Mouse (Mus musculus) gastrocnemius, adult 2 months (tissue): Measurements from ENCODE around the gene Krt16. TPM values are rescaled to one million over a fixed set of nuclear protein-coding genes. Genes with fewer than 3 reads are reported as not detected.
"Not testable (repeated sequence)": the region's sequence is repeated elsewhere in the genome, so short reads cannot be mapped to it uniquely, and the experiment has no call there.

Experiments used
- DNase-seq: peaks from one replicate; pipeline ENCODE4 v3.0.0; 2022
- H3K27ac ChIP-seq: fragments of 200-600 bp; 2 replicates; pipeline ENCODE4 v1.8.1; 2022; ENCODE audit warnings: mild to moderate bottlenecking
- H3K4me3 ChIP-seq: fragments of 200-600 bp; 2 replicates; pipeline ENCODE4 v1.8.1; 2022; ENCODE audit warnings: mild to moderate bottlenecking, moderate library complexity
- CTCF ChIP-seq: fragments of 200-600 bp; IDR thresholded peaks from 2 replicates; pipeline ENCODE4 v1.8.1; 2022; ENCODE audit warnings: antibody characterized with exemption, mild to moderate bottlenecking, moderate library complexity
- intact Hi-C: fragments of 180-260 bp; cut with DNase I; formaldehyde crosslinking; loops from one replicate; pipeline ENCODE4 v1.15.1; 2025
- total RNA-seq, 2 experiments: library from RNA; stranded (reverse); gene quantifications; 2 replicates each; pipeline ENCODE4 v1.2.3; 2021

Krt16 gene
- total RNA-seq, 2 experiments from 2014 or later = not detected

DNA sequence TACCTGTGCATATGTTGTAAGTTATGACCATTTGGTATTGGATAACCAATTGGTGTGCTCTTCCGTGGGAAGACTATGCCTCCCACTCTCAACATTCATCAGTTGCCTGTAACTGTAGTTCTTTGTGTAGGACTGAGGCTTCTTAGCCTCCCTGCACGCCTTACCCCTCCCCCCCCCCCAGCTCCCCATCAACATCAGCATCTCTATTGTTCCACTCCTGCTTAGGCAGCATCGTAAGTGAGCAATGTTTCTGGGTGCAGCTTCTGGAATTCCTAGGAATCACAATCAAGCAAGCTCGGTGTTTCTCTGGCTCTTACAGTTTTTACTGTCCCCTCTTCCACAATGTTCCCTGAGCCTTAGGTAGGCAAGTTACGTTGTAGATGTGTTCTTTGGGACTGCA is 26.8 kb upstream of the Krt16 start:
- H3K4me3 ChIP-seq = no peak overlapping the region
- no peak for TF ChIP-seq CTCF
- DNase-seq = no peak
- H3K27ac ChIP-seq = no peak overlapping the region
- intact Hi-C loops = no loop called here

DNA sequence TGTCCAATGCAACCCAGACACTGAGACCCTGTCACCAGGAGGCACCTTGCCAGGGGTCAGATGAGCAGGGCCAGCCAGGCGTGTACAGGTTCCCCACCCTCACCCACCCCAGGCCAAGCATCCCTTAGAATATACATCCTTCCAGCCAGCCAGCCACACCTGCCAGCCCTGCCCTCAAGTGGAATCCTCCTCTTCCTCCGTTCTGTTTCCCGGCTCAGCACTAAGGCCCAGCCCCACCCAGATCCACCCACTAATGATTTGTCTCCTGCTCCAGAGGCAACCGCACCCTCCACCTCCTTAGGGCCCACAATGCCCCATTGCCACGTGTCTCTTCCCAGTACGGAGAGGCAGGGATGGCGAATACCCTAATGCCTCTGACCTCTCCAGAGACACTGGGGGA is 26.0 kb upstream of the Krt16 start:
- TF ChIP-seq CTCF = no peak
- no peak for DNase-seq
- no peak overlapping the region for H3K27ac ChIP-seq
- intact Hi-C loops = no loop called here
- no peak overlapping the region for H3K4me3 ChIP-seq

DNA sequence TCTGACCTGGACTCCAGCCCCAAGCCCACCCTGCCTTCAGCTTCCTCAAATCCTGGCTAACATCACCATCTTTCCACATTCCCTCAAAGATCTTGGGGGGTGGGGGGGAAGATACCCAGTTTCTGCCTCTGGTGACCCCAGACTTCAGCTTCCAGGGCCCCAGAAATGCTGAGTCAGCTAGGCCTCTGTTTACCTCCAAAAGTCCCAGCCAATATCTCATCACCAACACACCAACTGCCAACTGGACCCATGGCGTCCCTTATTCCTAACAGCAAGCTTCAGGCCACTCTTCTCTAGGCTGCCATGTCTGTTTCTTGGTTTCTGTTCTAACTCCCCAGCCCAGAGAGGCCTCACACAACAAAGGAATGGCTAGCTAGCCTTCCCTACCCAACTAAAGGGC is 23.2 kb upstream of the Krt16 start:
- no peak for TF ChIP-seq CTCF
- intact Hi-C loops = no loop called here
- DNase-seq = no peak
- H3K27ac ChIP-seq = no peak overlapping the region
- H3K4me3 ChIP-seq = no peak overlapping the region

DNA sequence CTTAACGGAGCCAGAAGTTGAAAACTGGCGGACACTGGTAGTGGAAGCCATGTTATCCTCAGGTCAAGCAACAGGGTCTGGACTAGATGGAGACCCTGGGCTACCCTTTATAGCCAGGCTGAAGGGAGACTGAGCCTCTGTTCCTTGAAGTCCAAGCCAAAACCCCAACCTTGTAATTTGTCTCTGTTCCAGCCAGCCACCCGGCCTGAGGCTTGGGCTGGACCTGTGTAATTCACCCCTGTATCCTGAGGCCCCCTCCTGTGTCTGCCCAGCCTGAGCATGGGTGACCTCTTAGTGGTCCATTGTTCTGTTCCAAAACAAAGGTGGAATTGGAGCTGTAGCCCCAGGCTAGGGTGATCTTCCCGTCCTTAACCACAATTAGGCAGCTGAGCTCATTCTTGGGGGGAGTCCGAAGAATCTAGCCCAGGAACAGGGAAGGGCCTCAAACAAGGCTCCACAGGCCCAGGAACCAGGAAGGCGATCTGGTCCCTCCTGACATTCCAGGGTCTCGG is 21.2 kb upstream of the Krt16 start, which contains the start of gene Krt42:
TSS of gene Krt42 (minus strand) at position 51 of the 512 bp plus-strand sequence.
- DNase-seq = no peak
- intact Hi-C loops = no loop called here
- TF ChIP-seq CTCF = no peak
- Histone ChIP-seq H3K27ac (no peak within 1 kb of the TSS), H3K4me3 (no peak within 1 kb of the TSS)

DNA sequence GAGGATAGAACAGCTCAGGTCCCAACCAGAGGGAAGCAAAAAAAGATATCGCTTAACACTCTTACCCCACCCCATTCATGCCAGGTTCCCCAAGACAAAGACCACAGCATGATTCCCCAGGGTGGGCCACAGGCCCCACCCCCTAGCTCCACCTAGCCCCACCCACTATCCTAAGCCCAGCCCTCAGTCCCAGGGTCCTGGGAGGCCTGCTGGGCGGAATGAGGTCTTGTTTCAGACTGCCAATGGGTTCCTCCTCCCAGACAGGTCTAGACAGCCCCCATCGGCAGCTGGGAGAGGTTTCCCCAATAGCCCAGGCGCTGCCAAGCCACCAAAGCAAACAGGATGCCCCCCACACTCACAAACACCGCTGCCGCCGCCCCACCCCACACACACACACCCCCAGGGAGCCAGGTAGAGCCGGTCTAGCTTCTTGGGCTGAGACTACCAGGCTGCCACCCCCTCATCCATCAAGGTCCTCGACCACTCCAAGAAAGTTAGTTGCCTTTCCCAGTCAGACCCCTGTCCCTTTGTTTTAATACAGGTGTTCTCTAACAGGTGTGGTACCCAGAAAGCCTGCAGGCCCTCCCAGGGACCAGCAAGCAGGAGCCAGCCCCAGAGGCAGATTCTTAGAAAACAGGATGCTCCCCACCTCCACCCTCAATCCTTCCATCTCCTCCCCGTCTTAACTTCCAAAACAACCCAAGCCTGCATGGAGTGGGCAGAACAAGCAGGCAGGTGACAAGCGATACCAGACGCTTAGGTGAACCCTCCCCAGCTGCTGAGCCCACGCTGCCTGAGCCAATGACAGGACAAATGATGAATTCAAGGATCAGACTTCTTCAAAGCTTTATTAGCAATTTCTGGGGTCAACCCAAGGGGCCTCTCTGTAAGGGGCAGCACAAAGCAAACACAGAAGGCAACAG is 13.6 kb upstream of the Krt16 start:
- intact Hi-C loops = no loop called here
- H3K4me3 ChIP-seq = no peak overlapping the region
- no peak for DNase-seq
- H3K27ac ChIP-seq = no peak overlapping the region
- no peak for TF ChIP-seq CTCF

DNA sequence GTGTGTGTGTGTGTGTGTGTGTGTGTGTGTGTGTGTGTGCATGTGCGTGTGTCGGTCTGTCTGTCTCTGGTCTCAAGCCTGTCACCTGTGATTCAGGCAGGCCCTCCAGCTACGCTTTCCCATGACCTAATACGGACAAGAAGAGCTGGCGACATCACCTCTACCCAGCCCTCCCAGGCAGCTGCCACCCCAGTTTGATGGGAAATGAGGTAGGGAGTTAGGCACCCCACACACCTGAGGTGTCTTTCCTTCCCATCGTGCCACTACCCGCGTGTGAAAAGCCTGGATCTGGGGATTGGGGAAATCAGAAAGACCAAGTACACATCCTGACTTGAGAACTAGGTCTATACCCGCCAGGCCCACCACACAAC is 12.5 kb upstream of the Krt16 start:
- intact Hi-C loops = no loop called here
- Histone ChIP-seq H3K27ac (no peak overlapping the region), H3K4me3 (no peak overlapping the region)
- TF ChIP-seq CTCF = no peak
- DNase-seq = no peak

DNA sequence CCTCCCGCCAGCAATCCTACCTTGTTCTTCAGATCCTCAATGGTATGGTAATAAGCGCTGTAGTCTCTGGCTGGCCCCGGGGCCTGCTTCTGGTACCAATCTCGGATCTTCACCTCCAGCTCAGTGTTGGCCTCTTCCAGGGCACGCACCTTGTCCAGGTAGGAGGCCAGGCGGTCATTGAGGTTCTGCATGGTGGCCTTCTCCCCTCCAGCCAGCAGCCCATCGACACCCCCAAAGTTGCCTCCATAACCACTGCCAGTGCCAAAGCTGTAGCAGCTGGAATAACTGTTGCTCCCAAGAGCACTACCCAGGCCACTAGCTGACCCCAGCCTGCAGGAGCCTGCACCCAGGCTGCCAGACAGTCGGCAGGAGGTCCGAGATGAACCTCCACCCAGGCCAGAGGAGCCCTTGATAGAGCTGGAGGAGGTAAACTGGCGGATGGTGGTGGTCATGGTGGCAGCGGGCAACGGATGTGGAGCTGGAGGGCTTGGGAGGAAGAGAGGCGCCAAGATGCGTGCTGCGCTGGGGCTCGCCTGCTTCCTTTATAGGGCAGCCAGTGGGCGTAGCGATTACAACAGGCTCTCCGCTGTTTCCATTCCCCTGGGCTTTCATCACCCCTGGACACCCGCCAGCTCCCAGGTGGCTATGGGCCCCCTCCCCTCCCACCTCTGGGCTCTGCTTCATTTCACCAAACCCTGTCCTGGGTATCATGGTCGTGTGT is 12.0 kb upstream of the Krt16 start, which contains the start of gene Krt17:
TSS of gene Krt17 (minus strand) at position 516 of the 721 bp plus-strand sequence.
- intact Hi-C loops = no loop called here
- Histone ChIP-seq H3K4me3 (no peak within 1 kb of the TSS), H3K27ac (no peak within 1 kb of the TSS)
- DNase-seq = no peak
- TF ChIP-seq CTCF = no peak

DNA sequence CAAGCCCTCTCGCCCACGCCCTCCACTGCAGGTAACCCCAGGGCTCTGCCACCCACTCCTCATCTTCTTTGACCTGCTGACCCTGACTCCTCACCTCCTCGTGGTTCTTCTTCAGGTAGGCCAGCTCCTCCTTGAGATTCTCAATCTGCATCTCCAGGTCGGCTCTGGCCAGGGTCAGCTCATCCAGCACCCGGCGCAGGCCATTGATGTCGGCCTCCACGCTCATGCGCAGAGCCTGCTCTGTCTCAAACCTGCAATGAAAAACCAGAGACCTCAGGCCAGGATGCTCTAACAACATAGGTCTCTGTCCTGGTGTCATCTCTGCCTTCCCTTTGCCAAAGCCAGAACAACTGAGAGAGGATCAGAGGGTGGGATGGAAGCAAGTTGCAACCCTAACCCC is 10.4 kb upstream of the Krt16 start:
- no peak overlapping the region for H3K4me3 ChIP-seq
- intact Hi-C loops = no loop called here
- TF ChIP-seq CTCF = no peak
- no peak for DNase-seq
- no peak overlapping the region for H3K27ac ChIP-seq

DNA sequence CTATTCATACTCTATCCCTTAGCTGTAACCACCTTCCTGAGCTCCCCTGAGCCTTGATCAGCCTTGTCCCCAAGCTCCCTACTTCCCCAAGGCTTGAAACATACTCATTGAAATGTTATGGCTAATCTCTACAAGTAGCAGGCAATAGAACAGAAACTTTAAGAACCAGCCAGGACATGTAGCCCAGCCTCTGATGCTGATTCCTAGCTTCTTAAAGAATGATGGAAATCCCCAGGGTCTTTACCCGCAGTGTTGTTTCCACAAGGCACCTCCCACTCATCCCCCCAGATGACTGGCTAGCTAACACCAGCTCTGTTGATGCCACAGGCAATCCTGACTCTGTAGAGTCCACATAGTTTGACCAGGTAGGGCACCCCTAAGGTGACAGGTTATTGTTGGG is 9.3 kb upstream of the Krt16 start:
- Histone ChIP-seq H3K27ac (no peak overlapping the region), H3K4me3 (no peak overlapping the region)
- no peak for TF ChIP-seq CTCF
- intact Hi-C loops = no loop called here
- DNase-seq = no peak

DNA sequence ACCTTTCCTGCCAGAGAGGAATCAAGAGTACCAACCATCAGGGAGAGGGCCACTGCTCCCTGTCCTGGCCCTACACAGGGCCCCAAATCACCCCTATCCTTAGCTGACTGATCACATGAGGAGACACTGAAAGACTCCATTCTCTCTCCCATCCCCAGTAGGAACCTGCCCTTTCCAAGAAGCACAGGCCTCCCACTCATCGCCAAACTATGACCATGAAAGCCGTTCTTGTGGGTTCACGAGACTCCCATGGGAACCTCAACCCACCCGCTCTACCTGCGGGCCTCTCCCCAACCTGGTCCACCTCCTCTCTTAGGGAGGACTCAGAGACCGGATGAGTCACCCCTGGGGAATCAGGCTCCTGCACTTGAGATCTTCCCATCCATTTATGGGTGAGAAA is 6.8 kb upstream of the Krt16 start:
- intact Hi-C loops = no loop called here
- TF ChIP-seq CTCF = no peak
- H3K4me3 ChIP-seq = no peak overlapping the region
- DNase-seq = no peak
- no peak overlapping the region for H3K27ac ChIP-seq

DNA sequence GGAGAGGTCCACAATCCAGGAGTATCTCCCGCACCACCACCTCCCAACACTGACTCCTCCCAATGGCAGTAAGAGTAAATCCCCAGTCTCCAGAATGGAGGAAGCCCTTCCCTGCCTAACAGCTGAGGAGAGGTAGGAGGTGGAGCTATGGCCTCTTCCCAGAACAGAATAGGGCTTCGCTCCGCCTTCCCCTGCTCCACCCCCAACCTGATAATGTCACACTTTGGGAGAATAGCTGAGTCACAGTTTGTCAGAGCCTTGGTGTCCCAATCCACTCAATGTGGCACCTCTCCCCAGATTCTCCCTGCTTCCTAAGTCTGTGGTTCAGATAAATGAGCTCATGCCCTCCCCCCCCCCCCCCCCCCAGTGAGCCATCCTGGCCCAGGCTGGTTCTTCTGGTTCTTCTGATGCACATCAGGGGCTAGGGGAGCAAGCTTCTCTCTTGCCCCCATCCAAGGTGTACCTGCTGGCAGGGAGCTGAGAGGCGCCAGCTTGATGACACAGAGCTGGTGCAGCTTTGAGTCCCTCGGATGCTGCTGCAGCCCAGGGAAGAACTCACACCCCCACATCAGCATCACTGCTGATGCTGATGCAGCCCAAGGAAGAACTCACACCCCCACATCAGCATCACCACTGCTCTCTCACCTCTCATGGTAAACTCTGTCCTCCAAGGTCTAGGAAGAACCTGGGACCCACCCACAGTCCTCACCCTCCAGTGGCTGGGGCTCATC is 5.8 kb upstream of the Krt16 start:
- TF ChIP-seq CTCF = no peak
- intact Hi-C loops = no loop called here
- no peak for DNase-seq
- Histone ChIP-seq H3K4me3 (no peak overlapping the region), H3K27ac (no peak overlapping the region)

DNA sequence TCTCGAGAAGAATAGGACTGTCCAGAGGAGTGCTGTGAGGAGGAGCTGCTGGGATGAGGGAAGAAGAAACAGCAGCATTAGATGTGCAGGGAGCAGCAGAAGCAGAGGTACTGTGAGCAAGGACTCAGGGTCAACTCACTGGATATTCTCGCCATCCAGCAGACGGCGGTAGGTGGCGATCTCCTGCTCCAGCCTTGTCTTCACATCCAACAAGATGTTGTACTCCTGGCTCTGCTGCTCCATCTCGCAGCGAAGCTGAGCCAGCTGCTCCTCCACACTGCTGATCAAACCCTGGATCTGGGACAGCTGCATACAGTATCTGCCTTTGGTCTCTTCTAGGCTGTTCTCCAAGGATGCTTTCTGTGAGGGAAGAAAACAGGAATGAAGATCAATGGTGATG is 2.2 kb downstream of the Krt16 start:
- intact Hi-C loops = not testable (repeated sequence)

DNA sequence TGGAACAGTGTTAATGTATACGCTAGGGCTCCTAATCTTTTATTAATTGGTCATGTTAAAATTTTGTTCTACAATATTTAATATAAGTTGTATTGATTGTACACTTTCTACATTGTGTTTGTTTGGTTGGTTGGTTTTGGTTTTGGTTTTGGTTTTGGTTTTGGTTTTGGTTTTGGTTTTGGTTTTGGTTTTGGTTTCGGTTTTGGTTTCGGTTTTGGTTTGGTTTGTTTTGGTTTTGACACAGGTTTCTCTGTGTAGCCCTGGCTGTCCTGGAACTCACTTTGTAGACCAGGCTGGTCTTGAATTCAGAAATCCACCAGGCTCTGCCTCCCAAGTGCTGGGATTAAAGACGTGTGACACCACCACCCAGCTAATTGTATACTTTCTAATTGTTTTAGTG is 8.4 kb downstream of the Krt16 start:
- intact Hi-C loops, H3K27ac ChIP-seq, H3K4me3 ChIP-seq, DNase-seq: not testable (repeated sequence)

More for the DNA sequence above, 2.2 kb downstream of the Krt16 start:
- H3K27ac ChIP-seq, DNase-seq, H3K4me3 ChIP-seq: not testable (repeated sequence)
